Mouse (Mus musculus): ENCODE data around the gene Ube2b. TPM values are rescaled to one million over a fixed set of nuclear protein-coding genes. Genes with fewer than 3 reads are reported as not detected.

Gene Ube2b
- total RNA-seq, 2 experiments from 2014 or later: 99.1 to 123 TPM

DNA sequence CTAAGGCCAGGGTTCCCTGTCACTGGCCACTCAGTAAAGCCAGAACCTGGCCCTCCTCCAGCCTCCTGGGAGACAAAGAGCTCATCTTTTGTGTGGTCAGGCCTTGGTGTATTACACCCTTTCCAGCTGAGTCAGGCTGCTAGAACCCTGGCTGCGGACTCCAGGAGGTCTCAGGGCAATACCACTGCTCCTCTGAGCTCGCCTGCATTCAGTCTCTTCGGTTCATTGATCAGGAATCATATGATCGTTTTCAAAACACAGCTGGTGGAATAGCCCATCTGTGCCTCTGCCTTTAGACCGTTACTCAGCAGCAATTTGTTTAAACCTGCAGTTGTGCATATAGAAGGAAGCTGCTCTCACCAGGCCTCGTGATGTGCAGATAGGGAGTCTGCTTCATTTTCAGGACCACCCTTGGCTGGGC lies 63.2 kb downstream of the Ube2b start:
- no peak for ATAC-seq (ENCODE audit: poor library complexity, severe bottlenecking)

DNA sequence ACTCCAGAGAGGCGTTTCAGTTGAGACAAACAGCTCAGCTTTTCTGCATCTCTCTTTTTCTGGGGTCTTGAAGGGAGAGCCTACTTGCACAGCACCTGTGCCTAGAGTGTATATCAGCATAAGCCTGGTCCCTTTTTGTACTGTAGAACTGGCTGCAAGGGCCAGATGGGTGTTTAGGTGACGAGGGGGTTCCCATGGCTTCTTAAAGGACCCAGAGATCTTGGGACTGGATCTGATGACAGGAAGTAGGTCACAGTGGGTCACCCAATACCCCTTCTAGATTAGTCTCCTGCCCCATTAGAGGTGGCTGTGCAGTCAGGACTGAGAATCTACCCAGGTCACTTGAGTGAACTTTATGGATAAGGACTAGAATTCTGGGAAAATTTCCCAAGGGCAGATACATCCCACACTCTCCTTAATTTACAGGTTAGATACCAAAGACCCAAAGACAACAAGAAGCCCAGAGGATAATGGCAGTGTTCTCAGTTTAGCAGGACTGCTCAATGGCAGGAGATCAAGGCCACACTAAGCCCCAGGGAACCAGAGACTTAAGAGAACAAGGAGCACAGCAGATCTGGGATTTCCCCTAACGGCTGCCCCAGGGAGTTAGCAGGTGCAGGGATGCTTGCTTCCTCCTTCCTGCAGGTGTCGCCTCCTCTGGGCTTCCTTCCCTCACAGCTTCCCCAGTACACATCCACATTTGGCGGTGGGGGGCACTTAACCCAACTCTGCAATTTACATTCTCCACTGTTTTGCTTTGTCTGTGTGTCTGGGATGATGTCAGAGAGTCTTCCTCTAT lies 64.7 kb downstream of the Ube2b start:
- no peak for ATAC-seq (ENCODE audit: poor library complexity, severe bottlenecking)

Other genes with a start within 250 kb of the Ube2b start
- 15.4 and 15.5 TPM in 2 replicates for gene Sec24a, start 237.1 kb downstream of the Ube2b start, total RNA-seq (2015)
- gene Sec24a, start 237.1 kb downstream of the Ube2b start, total RNA-seq (2017): 5.1 and 6.3 TPM in 2 replicates
- gene Sar1b, start 237.1 kb downstream of the Ube2b start, total RNA-seq (2015): 103 and 111 TPM in 2 replicates
- gene Sar1b, start 237.1 kb downstream of the Ube2b start, total RNA-seq (2017): 47.7 and 53.2 TPM in 2 replicates
- 1.9 and 2.1 TPM in 2 replicates for gene Jade2, start 143.1 kb downstream of the Ube2b start, total RNA-seq (2015)
- gene Jade2, start 143.1 kb downstream of the Ube2b start, total RNA-seq (2017): 1.4 and 2.4 TPM in 2 replicates
- gene Cdkn2aipnl, start 33.1 kb downstream of the Ube2b start, total RNA-seq (2015): 66.6 and 70.7 TPM in 2 replicates
- 40.5 and 41.5 TPM in 2 replicates for gene Cdkn2aipnl, start 33.1 kb downstream of the Ube2b start, total RNA-seq (2017)
- 1.7 and 2.3 TPM in 2 replicates for gene Cdkl3, start 3.5 kb upstream of the Ube2b start, total RNA-seq (2015)
- 2.7 and 10.0 TPM in 2 replicates for gene Cdkl3, start 3.5 kb upstream of the Ube2b start, total RNA-seq (2017)
- gene Ppp2ca, start 97.9 kb upstream of the Ube2b start, total RNA-seq (2015): 68.5 and 70.6 TPM in 2 replicates
- 72.5 and 75.7 TPM in 2 replicates for gene Ppp2ca, start 97.9 kb upstream of the Ube2b start, total RNA-seq (2017)
- not detected in 2 replicates for gene Olfr1373, start 144.8 kb upstream of the Ube2b start, total RNA-seq (2015)
- 0.15 TPM in 1 of 2 replicates, not detected in the other for gene Olfr1373, start 144.8 kb upstream of the Ube2b start, total RNA-seq (2017)
- not detected in 2 replicates for gene Olfr1371, start 213.2 kb upstream of the Ube2b start, total RNA-seq (2015)
- gene Olfr1371, start 213.2 kb upstream of the Ube2b start, total RNA-seq (2017): not detected in 2 replicates
- gene Skp1a, start 231.2 kb upstream of the Ube2b start, total RNA-seq (2015): 129 and 145 TPM in 2 replicates
- gene Skp1a, start 231.2 kb upstream of the Ube2b start, total RNA-seq (2017): 127 and 133 TPM in 2 replicates